Mouse (Mus musculus) bone marrow, adult 2 months (tissue): ENCODE data around the gene Best3.

Experiments used
- CTCF ChIP-seq: fragments of 200-500 bp; IDR thresholded peaks from 2 replicates; pipeline ENCODE4 v1.5.1; 2011; ENCODE audit warnings: low read length, control low read depth; ENCODE audit not compliant: control insufficient read depth, insufficient read depth
- POLR2A ChIP-seq: fragments of 200-500 bp; IDR thresholded peaks from 2 replicates; pipeline ENCODE4 v1.6.1; 2011; ENCODE audit warnings: low read depth, mild to moderate bottlenecking, control low read depth, low read length, borderline replicate concordance; ENCODE audit not compliant: control insufficient read depth

DNA sequence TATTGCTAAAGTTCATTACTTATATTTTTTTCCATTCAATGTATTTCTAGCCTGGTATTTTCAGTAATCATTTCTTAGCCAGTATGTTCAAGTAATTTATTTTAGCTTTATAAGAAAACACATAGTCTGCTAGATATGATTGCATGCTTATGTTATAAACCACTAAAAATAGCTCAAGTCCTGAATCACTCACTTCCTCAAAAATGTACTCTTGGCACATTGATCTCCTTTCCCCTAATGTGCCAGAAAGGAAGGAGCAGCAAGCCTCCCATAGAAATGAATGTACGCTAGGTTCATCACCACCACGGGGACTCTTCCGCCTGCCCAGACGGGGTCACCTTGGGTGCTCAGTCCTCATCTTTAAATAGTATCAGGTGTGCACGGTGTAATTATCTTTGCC, 28.5 kb downstream of the Best3 start:
- TF ChIP-seq CTCF (no peak), POLR2A (no peak)
